Mouse (Mus musculus): ENCODE data around the gene Bglap3. TPM values are rescaled to one million over a fixed set of nuclear protein-coding genes. Genes with fewer than 3 reads are reported as not detected.
A peak's percentile ranks its signal among the peaks of the same experiment; 100 is the strongest.
"Not testable (repeated sequence)": the region's sequence is repeated elsewhere in the genome, so short reads cannot be mapped to it uniquely, and the experiment has no call there.

Bglap3 gene
- polyA plus RNA-seq, 1 experiment from 2014 or later: 0.44 TPM

DNA sequence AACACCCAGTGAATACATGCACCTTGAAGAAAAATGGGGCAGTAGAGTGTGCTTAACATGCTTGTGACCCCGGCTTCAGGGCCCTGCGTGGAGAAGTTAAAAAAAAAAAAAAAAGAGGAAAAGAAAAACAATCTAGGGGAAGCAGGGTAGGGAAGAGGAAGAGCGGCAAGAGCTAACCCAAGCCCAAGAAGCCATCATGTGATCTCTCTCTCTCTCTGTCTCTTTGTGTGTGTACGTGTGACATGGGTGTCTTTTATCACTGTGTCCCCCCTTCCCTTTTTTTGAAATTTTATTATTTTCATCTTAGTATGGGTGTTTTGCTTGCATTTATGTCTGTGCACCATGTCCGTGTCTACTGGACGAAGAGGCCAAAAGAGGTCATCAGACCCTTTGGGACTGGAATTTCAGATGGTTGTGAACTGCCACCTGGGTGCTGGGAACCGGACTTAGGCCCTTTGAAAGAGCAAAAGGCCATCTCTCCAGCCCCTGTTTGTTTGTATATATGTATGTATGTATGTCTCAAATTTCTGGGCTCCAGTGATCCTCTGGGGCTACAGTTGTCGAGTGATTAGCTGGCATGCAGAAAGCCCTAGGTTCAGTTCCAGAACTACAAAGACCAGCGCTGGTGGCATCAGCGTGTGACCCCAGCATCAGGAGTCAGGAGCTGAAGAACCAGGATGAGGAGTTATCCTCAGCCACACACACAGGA, 31.1 kb upstream of the Bglap3 start:
- WGBS: 93% methylated on average over 10 of the region's 10 CpGs
- no peak overlapping the region for H3K4me3 ChIP-seq
- peak; percentile 66 for DNase-seq (ENCODE audit: low spot score)
- H3K9me3 ChIP-seq: no peaks in the 10 kb centered on the region
- no peak overlapping the region for H3K27ac ChIP-seq
- peaks cover 19% of the 10 kb centered on the region for H3K4me1 ChIP-seq
- H3K27me3 ChIP-seq (ENCODE audit: insufficient read depth, poor library complexity, severe bottlenecking): no peaks in the 10 kb centered on the region
- peaks cover 42% of the 10 kb centered on the region for H3K36me3 ChIP-seq

DNA sequence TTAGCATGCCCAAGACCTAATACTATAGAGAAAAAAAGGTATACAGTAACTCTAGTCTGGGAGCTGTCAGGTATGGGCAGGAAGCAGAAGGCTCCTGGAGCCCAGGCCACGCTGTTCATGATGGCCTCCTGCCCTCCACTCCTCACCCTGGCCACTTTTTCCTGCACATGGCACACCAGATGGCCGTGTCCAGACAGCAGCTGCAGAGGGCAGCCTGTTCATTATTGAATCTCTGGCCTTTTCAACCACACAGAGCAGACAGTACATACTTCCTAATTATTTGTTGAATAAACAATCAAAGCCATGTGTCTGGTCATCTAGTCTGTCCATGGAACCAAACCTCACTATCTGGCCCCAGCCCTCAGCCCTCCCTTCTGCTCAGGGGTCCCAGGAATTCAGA, 26.1 kb upstream of the Bglap3 start:
- 91% methylated on average over 2 of the region's 2 CpGs for WGBS
- Histone ChIP-seq H3K27me3 (ENCODE audit: insufficient read depth, poor library complexity, severe bottlenecking) (no peaks in the 10 kb centered on the region), H3K27ac (no peak overlapping the region), H3K36me3 (peaks cover 81% of the 10 kb centered on the region), H3K4me3 (no peak overlapping the region), H3K9me3 (no peaks in the 10 kb centered on the region), H3K4me1 (peaks cover 5% of the 10 kb centered on the region; the same call in 1 of the 2 replicates)
- DNase-seq (ENCODE audit: low spot score): no peak

DNA sequence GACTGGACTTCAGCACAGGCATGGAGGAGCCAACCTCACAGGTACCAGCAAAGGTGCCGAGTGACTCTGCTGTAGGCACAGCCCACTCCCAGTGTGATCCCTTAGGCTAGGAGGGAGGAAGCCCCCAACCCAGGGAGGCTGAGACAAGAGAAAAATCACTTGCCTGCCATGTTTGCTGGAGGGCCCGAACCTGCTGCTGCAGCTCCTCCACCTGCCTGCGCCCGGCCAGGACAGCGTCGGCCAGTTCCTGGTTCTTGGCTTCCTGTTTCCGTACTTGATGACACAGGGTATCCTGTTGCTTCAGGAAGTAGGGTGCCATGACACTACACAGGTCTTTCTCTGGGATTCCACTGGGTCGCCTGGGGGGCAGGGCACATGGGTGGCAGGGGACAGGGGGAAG, 23.2 kb upstream of the Bglap3 start:
- Histone ChIP-seq H3K9me3 (no peaks in the 10 kb centered on the region), H3K4me3 (no peak overlapping the region), H3K27ac (no peak overlapping the region), H3K36me3 (peaks cover 80% of the 10 kb centered on the region), H3K4me1 (peaks cover 5% of the 10 kb centered on the region), H3K27me3 (ENCODE audit: insufficient read depth, poor library complexity, severe bottlenecking) (no peaks in the 10 kb centered on the region)
- peak; percentile 68 for DNase-seq (ENCODE audit: low spot score)
- 82% methylated on average over 8 of the region's 8 CpGs for WGBS

DNA sequence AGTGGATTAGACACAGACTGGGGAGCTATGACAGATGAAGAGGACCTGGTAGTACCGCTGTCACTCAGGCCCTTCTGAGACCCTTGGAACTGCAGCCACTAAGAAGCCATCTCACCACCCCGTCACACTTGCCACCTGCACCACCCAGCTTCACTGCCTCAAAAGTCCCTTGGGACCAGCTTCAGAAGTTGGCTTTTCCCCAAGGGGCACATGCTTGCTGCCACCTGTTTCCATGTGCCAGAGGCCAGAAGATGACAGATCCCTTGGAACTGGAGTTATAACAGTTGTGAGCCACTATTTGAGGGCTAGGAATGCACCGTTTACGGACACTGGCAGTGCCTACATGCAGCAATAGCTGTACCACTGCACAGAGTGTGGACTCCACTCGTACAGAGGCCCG, 22.7 kb upstream of the Bglap3 start:
- Histone ChIP-seq H3K4me3 (no peak overlapping the region), H3K9me3 (no peaks in the 10 kb centered on the region), H3K27ac (no peak overlapping the region), H3K27me3 (ENCODE audit: insufficient read depth, poor library complexity, severe bottlenecking) (no peaks in the 10 kb centered on the region), H3K36me3 (peaks cover 82% of the 10 kb centered on the region), H3K4me1 (peaks cover 5% of the 10 kb centered on the region)
- 95% methylated on average over 6 of the region's 6 CpGs for WGBS
- DNase-seq (ENCODE audit: low spot score): peak; percentile 68

DNA sequence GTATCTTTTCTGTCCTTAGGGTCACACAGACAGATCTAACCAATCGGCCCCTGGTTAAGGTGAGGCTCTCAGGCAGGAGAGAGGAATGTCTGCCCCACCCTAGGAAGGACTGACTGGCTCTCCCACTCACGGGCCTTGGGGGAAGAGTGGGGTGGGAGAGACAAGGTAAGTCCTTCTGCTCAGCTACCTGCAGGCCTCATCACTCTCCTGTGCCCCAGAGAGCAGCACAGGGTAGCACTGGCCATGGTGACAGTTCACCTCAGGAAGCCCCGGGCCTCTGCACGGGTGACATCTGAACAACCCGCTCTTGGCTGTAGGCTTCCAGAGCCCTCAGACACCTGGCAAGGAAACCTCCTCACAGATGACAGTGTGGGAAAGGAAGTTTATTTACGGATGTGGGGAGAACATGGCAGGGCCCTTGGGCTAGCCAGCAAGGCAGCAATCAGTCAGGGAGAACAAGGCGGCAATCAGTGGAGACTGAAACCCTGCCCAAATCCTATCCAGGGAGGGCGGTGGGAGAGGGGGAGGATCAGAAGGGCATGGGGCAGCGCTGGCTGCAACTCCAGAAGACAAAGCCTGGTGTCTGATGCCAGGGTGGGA, 21.3 kb upstream of the Bglap3 start:
- H3K27ac ChIP-seq: no peak overlapping the region
- H3K4me3 ChIP-seq: no peak overlapping the region
- DNase-seq (ENCODE audit: low spot score): peak; percentile 73
- 93% methylated on average over 9 of the region's 9 CpGs for WGBS
- no peaks in the 10 kb centered on the region for H3K27me3 ChIP-seq (ENCODE audit: insufficient read depth, poor library complexity, severe bottlenecking)
- peaks cover 5% of the 10 kb centered on the region for H3K4me1 ChIP-seq
- peaks cover 75% of the 10 kb centered on the region for H3K36me3 ChIP-seq
- H3K9me3 ChIP-seq: no peaks in the 10 kb centered on the region

DNA sequence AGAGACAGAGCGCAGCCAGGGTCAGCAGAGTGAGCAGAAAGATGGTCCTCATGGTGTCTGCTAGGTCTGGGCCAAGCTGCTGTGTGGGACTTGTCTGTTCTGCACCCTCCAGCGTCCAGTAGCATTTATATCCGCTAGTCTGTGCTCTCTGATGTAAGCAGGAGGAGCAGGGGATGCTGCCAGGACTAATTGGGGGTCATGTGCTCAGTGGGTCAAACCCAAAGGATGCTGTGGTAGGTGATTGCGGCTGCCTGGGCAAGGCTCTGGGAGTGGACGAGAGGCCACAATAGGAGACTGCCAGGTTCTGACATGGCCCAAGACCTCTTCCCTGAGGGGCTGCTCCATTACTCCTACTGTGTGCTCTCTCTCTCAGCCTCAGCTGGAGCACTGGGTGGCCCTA, 11.8 kb upstream of the Bglap3 start, which contains the start of gene Bglap:
Gene Bglap (minus strand): TSS at position 101 of the 400 bp plus-strand sequence.
- peaks cover 6% of the 10 kb centered on the region for H3K4me1 ChIP-seq
- peak; percentile 72 for DNase-seq (ENCODE audit: low spot score)
- no peaks in the 10 kb centered on the region for H3K27me3 ChIP-seq (ENCODE audit: insufficient read depth, poor library complexity, severe bottlenecking)
- H3K4me3 ChIP-seq: no peak within 1 kb of the TSS
- WGBS: 75% methylated on average over 5 of the region's 5 CpGs
- H3K9me3 ChIP-seq: no peaks in the 10 kb centered on the region
- no peak within 1 kb of the TSS for H3K27ac ChIP-seq
- H3K36me3 ChIP-seq: 0 out of 2 replicates have a peak, but pooled peaks cover 2% of the 10 kb centered on the region

DNA sequence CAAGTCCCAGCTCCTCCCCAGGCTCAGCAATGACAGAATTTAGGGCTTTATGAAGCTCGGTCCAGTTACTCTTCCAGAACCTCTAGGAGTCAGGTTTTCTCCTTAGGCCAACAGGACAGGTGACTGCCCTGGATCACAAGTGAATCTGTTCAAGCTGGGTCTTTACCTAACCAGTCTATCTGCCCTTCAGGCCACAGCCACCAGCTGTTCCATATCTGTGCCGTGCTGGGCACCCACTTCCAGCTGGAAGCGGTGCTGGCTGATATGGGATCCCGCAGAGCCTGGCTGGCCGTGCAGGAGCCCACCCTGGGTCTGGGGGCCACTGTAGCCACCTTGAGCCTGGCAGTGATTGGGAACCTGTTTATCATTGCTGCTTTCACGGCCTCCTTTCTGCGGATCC, 9.8 kb upstream of the Bglap3 start:
- not testable (repeated sequence) for H3K36me3 ChIP-seq; H3K9me3 ChIP-seq; H3K4me1 ChIP-seq; DNase-seq (ENCODE audit: low spot score); H3K4me3 ChIP-seq; H3K27ac ChIP-seq; H3K27me3 ChIP-seq (ENCODE audit: insufficient read depth, poor library complexity, severe bottlenecking)
- WGBS: 37% methylated on average over 3 of the region's 7 CpGs

DNA sequence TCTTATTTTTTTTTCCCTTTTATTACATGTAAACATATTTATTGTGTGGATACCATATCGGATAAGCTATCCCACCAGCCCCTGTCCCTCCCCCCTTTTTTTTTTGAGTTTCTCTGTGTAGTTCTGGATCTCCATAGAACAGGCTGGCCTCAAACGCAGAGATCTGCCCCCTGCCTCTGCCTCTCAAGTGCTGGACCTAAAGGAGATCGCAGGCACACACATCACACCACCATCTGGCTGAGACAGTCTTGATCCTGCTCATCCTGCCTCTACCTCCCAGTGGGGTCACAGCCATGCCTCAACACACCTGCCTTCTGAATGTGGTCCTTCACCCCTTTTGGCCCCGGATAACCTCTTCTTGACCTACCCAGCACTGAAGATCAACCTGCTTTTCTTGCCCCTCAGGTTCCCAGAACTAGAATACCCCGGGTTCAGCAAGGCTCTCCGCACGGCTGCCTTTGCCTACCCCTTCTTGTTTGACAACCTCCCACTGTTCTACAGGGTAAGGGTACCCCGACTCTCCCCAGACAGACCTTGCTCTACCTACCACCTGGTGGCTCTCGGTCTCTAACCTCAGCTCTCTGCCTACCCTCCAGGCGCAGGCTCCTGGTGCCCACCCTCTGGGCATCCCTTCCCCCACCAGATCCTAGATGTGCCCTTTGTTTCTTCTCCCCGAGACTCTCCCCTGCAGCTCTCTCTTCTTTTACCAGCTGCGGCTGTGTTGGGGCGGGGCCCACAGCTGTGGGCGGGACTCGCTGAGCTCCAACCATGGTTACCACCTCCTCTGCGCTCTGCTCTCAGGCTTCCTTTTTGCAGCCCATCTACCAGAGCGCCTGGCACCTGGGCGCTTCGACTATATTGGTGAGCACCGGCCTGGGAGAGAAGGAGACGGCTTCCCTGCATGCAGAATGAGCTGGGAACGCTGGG, 9.1 kb upstream of the Bglap3 start:
- not testable (repeated sequence) for H3K9me3 ChIP-seq; H3K27me3 ChIP-seq (ENCODE audit: insufficient read depth, poor library complexity, severe bottlenecking); H3K36me3 ChIP-seq; H3K27ac ChIP-seq; H3K4me1 ChIP-seq
- 10% methylated on average over 19 of the region's 22 CpGs for WGBS
- peak; percentile 68 for DNase-seq (ENCODE audit: low spot score)
- peak overlapping the region; percentile 36 for H3K4me3 ChIP-seq

DNA sequence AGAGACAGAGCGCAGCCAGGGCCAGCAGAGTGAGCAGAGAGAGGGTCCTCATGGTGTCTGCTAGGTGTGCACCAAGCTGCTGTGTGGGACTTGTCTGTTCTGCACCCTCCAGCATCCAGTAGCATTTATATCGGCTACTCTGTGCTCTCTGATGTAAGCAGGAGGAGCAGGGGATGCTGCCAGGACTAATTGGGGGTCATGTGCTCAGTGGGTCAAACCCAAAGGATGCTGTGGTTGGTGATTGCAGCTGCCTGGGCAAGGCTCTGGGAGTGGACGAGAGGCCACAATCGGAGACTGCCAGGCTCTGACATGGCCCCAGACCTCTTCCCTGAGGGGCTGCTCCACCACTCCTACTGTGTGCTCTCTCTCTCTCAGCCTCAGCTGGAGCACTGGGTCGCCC, 6.1 kb upstream of the Bglap3 start, which contains the start of gene Bglap2:
Gene Bglap2 (minus strand): TSS at position 101 of the 400 bp plus-strand sequence.
- peaks cover 11% of the 10 kb centered on the region for H3K4me1 ChIP-seq
- H3K4me3 ChIP-seq; H3K27ac ChIP-seq; H3K36me3 ChIP-seq; H3K27me3 ChIP-seq (ENCODE audit: insufficient read depth, poor library complexity, severe bottlenecking); DNase-seq (ENCODE audit: low spot score); H3K9me3 ChIP-seq: not testable (repeated sequence)
- 79% methylated on average over 5 of the region's 5 CpGs for WGBS

DNA sequence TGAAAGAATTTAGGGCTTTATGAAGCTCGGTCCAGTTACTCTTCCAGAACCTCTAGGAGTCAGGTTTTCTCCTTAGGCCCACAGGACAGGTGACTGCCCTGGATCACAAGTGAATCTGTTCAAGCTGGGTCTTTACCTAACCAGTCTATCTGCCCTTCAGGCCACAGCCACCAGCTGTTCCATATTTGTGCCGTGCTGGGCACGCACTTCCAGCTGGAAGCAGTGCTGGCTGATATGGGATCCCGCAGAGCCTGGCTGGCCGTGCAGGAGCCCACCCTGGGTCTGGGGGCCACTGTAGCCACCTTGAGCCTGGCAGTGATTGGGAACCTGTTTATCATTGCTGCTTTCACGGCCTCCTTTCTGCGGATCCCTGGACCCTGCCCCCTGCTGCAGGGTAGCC, 4.1 kb upstream of the Bglap3 start:
- WGBS: 26% methylated on average over 6 of the region's 7 CpGs

DNA sequence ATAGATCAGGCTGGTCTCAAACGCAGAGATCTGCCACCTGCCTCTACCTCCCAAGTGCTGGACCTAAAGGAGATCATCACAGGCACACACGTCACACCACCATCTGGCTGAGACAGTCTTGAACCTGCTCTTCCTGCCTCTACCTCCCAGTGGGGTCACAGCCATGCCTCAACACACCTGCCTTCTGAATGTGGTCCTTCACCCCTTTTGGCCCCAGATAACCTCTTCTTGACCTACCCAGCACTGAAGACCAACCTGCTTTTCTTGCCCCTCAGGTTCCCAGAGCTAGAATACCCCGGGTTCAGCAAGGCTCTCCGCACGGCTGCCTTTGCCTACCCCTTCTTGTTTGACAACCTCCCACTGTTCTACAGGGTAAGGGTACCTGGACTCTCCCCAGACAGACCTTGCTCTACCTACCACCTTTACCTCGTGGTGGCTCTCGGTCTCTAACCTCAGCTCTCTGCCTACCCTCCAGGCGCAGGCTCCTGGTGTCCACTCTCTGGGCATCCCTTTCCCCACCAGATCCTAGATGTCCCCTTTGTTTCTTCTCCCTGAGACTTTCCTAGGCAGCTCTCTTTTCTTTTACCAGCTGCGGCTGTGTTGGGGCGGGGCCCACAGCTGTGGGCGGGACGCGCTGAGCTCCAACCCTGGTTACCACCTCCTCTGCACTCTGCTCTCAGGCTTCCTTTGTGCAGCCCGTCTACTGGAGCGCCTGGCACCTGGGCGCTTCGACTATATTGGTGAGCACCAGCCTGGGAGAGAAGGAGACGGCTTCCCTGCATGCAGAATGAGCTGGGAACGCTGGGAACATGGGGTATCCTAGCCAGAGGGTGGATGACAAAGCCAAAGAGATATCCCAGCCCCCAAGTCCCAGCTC, 3.4 kb upstream of the Bglap3 start:
- not testable (repeated sequence) for H3K27me3 ChIP-seq (ENCODE audit: insufficient read depth, poor library complexity, severe bottlenecking); H3K27ac ChIP-seq; H3K9me3 ChIP-seq; H3K4me1 ChIP-seq; H3K36me3 ChIP-seq
- DNase-seq (ENCODE audit: low spot score): peak; percentile 81
- peak overlapping the region; percentile 37 for H3K4me3 ChIP-seq
- 13% methylated on average over 19 of the region's 19 CpGs for WGBS

More for the DNA sequence above, 4.1 kb upstream of the Bglap3 start:
- DNase-seq (ENCODE audit: low spot score); H3K9me3 ChIP-seq; H3K27me3 ChIP-seq (ENCODE audit: insufficient read depth, poor library complexity, severe bottlenecking); H3K36me3 ChIP-seq; H3K27ac ChIP-seq; H3K4me3 ChIP-seq; H3K4me1 ChIP-seq: not testable (repeated sequence)

DNA sequence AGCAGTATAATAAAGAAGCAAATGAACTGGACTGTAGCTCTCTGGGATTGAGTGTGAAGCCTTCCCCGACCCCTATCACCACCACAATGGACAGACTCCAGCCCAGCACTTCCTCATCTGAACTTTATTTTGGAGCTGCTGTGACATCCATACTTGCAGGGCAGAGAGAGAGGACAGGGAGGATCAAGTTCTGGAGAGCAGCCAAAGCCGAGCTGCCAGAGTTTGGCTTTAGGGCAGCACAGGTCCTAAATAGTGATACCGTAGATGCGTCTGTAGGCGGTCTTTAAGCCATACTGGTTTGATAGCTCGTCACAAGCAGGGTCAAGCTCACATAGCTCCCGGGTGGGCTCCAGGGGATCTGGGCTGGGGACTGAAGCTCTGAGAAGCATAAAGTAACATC, 4.0 kb downstream of the Bglap3 start:
- not testable (repeated sequence) for H3K27ac ChIP-seq; H3K4me3 ChIP-seq; H3K9me3 ChIP-seq; DNase-seq (ENCODE audit: low spot score); H3K36me3 ChIP-seq
- 76% methylated on average over 7 of the region's 7 CpGs for WGBS
- Histone ChIP-seq H3K4me1 (peaks cover 23% of the 10 kb centered on the region), H3K27me3 (ENCODE audit: insufficient read depth, poor library complexity, severe bottlenecking) (peaks cover 37% of the 10 kb centered on the region)
